Mouse (Mus musculus) layer of hippocampus, postnatal 10 days (tissue): ENCODE results near the gene 1700019A02Rik. TPM values are rescaled to one million over a fixed set of nuclear protein-coding genes. Genes with fewer than 3 reads are reported as not detected.

Experiments used
- DNase-seq, 2 experiments: peaks; one replicate each; pipeline ENCODE4 v3.0.0; 2021; ENCODE audit warnings: low spot score in 2 of 2
- long read RNA-seq: library from polyadenylated mRNA; stranded (forward); transcript quantifications from one replicate; pipeline ENCODE4 v2.0.0, GENCODE M21; 2023
- total RNA-seq, 2 experiments: library from RNA; stranded (reverse); gene quantifications; 2 replicates each; pipeline ENCODE4 v1.2.3; 2021

1700019A02Rik gene
- not detected for total RNA-seq
- long read RNA-seq: 0 reads

GRCm38 (mm10) chr1:53187536-53187935, at the start of gene 1700019A02Rik:
1700019A02Rik (minus strand) TSS chr1:53187636.
- no peak for DNase-seq

DNA sequence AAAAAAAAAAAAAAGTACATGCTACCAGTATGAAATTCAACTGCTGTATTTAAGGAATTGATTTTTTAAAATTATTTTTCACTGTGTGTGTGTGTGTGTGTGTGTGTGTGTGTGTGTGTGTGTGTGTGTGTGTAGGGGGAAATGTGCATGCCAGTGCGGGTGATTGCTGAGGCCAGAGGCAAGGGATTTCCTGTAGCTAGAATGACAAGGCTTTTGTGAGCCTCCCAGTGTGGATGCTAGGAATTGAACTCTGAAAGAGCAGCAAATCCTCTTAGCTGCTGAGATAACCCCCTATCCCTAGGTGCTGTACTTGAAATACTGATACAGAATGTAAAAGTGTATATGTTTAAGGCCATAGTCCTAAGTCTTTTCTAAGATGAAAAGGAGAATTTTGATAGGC, 38.6 kb upstream of the 1700019A02Rik start:
- no peak for DNase-seq

GRCm38 (mm10) chr1:53225616-53226015, 38.2 kb upstream of the 1700019A02Rik start:
- no peak for DNase-seq

DNA sequence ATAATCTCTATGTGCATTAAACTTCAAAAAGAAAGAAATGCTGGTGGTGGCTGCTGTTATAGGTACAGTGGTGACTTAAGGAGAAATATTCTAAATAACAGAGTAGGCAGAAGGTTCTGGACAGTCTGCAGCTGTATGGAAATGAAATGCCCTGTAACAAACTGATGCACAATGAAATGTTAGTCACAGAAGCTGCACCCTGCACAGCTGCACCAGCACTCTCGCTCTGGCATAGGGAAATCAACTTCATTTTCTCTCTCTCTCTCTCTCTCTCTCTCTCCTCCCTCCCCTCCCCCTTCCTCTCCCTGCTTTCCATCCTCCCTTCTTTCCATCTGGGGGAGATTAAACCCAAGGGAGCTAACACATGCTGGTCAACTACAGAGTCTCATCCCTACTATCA, 37.3 kb upstream of the 1700019A02Rik start:
- no peak for DNase-seq

DNA sequence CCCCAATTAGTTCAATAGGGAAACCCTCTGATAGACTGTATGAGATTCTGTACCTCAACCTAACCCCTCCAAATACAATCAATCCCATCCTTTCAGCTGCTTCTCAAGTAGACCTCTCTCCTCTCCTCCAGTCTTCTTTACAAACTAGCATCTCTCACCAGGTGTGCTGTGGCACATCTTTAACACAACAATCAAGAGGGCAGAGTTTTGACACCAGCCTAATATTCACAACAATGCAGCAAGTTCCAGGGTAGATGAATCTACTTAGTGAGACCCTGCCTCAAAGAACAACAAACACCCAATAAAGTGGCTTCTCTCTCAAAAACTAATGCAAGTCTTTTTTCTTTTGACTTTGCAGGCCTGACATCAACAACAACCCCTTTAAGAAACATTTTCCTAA, 22.7 kb upstream of the 1700019A02Rik start:
- no peak for DNase-seq

GRCm38 (mm10) chr1:53203902-53204301, 16.5 kb upstream of the 1700019A02Rik start:
- DNase-seq: no peak

GRCm38 (mm10) chr1:53201630-53202199, 14.3 kb upstream of the 1700019A02Rik start:
- no peak for DNase-seq

GRCm38 (mm10) chr1:53194536-53194935, 7.1 kb upstream of the 1700019A02Rik start:
- DNase-seq: no peak

GRCm38 (mm10) chr1:53191234-53191633, 3.8 kb upstream of the 1700019A02Rik start:
- no peak for DNase-seq

DNA sequence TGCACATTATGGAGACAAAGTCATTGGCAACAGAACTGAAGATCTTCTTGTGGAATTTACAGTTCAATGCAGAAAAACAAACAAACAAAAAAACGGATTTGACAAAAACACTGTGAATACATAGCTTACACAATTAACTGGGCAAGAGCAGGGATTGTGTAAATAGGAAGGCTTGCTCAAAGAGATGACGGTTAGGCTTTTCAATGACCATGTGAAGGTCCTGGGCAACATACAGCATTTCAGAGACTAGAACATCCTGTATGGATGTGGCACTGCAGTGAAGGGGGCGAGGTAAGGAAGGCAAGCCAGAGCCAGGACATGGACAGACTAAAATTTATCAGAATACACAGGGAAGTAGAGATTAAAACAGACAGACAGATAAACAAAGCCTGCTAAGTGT, 2.2 kb upstream of the 1700019A02Rik start:
- no peak for DNase-seq

DNA sequence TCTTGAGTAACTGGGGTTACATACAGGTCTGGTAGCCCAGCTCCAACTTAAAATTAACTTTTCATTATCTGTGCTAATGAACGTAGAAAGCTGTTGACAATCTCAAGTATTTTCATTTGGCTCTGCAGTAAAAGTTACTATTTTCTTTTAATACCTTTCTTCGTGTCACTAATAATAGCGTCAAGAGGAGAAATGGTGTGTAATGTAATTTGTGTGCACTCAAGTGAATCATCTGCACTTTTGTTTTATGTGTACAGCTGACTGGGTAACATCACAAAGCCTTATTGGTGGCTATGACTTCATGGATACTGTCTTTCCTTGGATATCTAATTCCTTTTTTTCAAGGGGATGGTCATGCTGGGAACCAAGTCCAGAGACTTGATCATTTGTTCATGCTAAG, 1.1 kb downstream of the 1700019A02Rik start:
- DNase-seq: no peak

GRCm38 (mm10) chr1:53157715-53158114, 29.7 kb downstream of the 1700019A02Rik start:
- DNase-seq: no peak

GRCm38 (mm10) chr1:53123066-53123465, 64.4 kb downstream of the 1700019A02Rik start:
- no peak for DNase-seq

- DNase-seq: no peak
Observed at GRCm38 (mm10) chr1:53110561-53110960, 76.9 kb downstream of the 1700019A02Rik start.

Other genes starting within 250 kb of the 1700019A02Rik start
- gene 1700019D03Rik, start 167.5 kb downstream of the 1700019A02Rik start, total RNA-seq: 1 to 10 TPM; 6.3 to 9.3 TPM
- gene Mstn, start 126.0 kb downstream of the 1700019A02Rik start, total RNA-seq: 1 to 10 TPM; 2.1 to 2.2 TPM
- gene Pms1, start 109.4 kb upstream of the 1700019A02Rik start, total RNA-seq: 10 to 100 TPM; 10.8 to 11.1 TPM
- 1 to 10 TPM; 7.0 to 7.2 TPM for gene Ormdl1, start 109.5 kb upstream of the 1700019A02Rik start, total RNA-seq
- gene Gm28778, start 109.5 kb upstream of the 1700019A02Rik start, total RNA-seq: not detected
- gene Osgepl1, start 126.0 kb upstream of the 1700019A02Rik start, total RNA-seq: 10 to 100 TPM; 18.7 to 20.3 TPM
- gene Asdurf, start 165.0 kb upstream of the 1700019A02Rik start, total RNA-seq: not detected
- gene Gm28551, start 165.0 kb upstream of the 1700019A02Rik start, total RNA-seq: under 1 TPM in 1 of 2 experiments, not detected in 1; 0.23 TPM
- 10 to 100 TPM; 30.0 to 31.7 TPM for gene Asnsd1, start 165.1 kb upstream of the 1700019A02Rik start, total RNA-seq